In the genomic region with DNA sequence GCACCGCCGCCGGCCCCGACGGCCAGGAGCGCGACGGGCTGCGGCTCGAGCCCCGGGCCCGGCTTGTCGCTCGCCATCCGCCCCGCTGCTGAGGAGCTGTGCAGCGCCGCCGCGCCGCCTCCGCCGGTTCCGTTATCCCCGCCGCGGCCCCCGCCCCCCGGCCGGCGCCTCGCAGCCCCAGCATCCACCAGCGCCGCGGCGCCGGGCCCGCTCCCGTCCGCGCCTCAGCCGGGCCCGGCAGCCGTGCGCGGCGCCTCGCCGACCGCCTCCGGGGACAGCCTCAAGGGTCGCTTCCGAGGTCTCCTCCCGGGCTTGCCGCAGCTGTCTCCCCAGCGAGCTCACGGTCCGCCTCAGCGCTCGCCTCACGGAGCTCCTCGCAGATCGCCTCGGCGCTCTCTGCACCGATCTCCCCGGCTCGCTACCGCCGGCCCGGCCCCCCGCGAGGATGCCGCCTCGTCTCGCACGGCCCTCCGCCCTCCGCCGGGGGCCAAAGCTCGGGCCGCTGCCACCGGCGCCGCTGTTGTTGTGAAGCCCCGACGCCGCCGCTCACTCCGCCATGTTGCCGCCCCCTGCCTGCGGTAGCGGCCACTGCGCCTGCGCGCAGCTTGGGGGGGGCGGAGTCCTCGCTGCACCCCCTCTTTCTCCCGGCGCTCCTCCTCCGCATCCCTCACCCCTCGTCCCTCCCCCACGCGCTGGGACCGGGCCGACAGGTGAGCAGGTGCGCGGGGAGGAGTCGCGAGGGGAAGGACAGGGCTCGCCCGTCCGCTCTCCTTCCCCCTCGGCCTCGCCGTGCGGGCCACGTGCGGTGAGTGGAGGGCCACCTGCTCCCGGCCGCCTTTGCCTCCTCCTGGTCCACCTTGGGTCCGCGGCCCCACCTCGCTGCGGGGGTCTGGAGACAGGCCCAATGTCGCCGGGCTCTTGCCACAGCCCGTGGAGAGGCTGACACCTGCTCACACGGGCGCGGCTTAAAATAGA, we compare ENCODE assay signal across 8 mouse cellular contexts. TPM values are rescaled to one million over a fixed set of nuclear protein-coding genes. Genes with fewer than 3 reads are reported as not detected.
DNase-seq lines count a peak whose midpoint lies in the region; ATAC-seq and TF ChIP-seq lines count a peak whose summit lies in the region.

Nbea (minus strand) TSS at position 543 of the 975 bp plus-strand sequence.

- peak within 1 kb of the TSS; percentile 76 for H3K4me2 ChIP-seq in forebrain, postnatal 0 days (ENCODE audit: low read depth)
- H3K4me2 ChIP-seq in liver, embryonic 15.5 days: peak within 1 kb of the TSS; percentile 85

- WGBS in forebrain, postnatal 0 days: 2% methylated on average over 116 of the region's 131 CpGs
- WGBS in liver, embryonic 15.5 days (ENCODE audit: insufficient replicate concordance): under 1% methylated on average over 129 of the region's 131 CpGs

- intact Hi-C loops in heart, postnatal 14 days (cut with DNase I): loop anchor here (5.0 kb wide), 2 partner anchors 86 to 101 kb away; no protein-coding TSS in a partner anchor

- TF ChIP-seq CTCF in forebrain, postnatal 0 days (IDR thresholded peaks at IDR 0.05; ENCODE audit: low read depth): peak; percentile 73

- DNase-seq in ES-E14 (ENCODE audit: low read depth, low spot score): no peak
- peak; percentile 94 to 96 for DNase-seq in cerebellum, adult 18-20 months
- DNase-seq in forebrain, postnatal 0 days: peak; percentile 95
- DNase-seq in heart, postnatal 14 days: peak; percentile 92
- peak; percentile 88 for DNase-seq in layer of hippocampus, adult 11-12 months (ENCODE audit: low spot score)
- peak; percentile 71 for DNase-seq in ovary, adult 18-20 months (ENCODE audit: low spot score)
- peak; percentile 44 for DNase-seq in thymus, postnatal 14 days

- H3K27me3 ChIP-seq in forebrain, postnatal 0 days (ENCODE audit: insufficient read depth, low read length): no peaks in the 10 kb centered on the region
- H3K27me3 ChIP-seq in liver, embryonic 15.5 days: peaks cover 42% of the 10 kb centered on the region

- H3K4me1 ChIP-seq in ES-E14 (ENCODE audit: control insufficient read depth in 2 of 2, insufficient read depth in 2 of 2, low read length in 2 of 2, poor library complexity in 1 of 2): no peaks in the 10 kb centered on the region
- no peaks in the 10 kb centered on the region; the same call in 1 of the 2 replicates for H3K4me1 ChIP-seq in forebrain, postnatal 0 days (ENCODE audit: insufficient read depth)
- 0 out of 2 replicates have a peak, but pooled peaks cover 14% of the 10 kb centered on the region for H3K4me1 ChIP-seq in liver, embryonic 15.5 days (replicated peaks)

- H3K27ac ChIP-seq in ES-E14 (ENCODE audit: insufficient read depth, low read depth, low read length, poor library complexity, severe bottlenecking): no peak within 1 kb of the TSS
- peak within 1 kb of the TSS; percentile 99 for H3K27ac ChIP-seq in forebrain, postnatal 0 days (ENCODE audit: low read depth, low read length)
- H3K27ac ChIP-seq in liver, embryonic 15.5 days (replicated peaks): no peak within 1 kb of the TSS

- peak within 1 kb of the TSS; percentile 80 for H3K9ac ChIP-seq in ES-E14 (ENCODE audit: insufficient read depth, low read depth, low read length, poor library complexity, severe bottlenecking)
- peak within 1 kb of the TSS; percentile 97 for H3K9ac ChIP-seq in forebrain, postnatal 0 days
- peak within 1 kb of the TSS; percentile 59 for H3K9ac ChIP-seq in liver, embryonic 15.5 days

- H3K4me3 ChIP-seq in ES-E14 (ENCODE audit: insufficient read depth in 1 of 2, low read depth in 1 of 2, low read length in 2 of 2, poor library complexity in 1 of 2, severe bottlenecking in 1 of 2): peak within 1 kb of the TSS; percentile 70 to 75
- peak within 1 kb of the TSS; percentile 99 for H3K4me3 ChIP-seq in forebrain, postnatal 0 days (ENCODE audit: low read depth, low read length)
- H3K4me3 ChIP-seq in liver, embryonic 15.5 days (replicated peaks): peak within 1 kb of the TSS; percentile 73

- no peaks in the 10 kb centered on the region for H3K9me3 ChIP-seq in ES-E14 (ENCODE audit: control insufficient read depth, insufficient read depth, low read depth, low read length)
- no peaks in the 10 kb centered on the region for H3K9me3 ChIP-seq in forebrain, postnatal 0 days (ENCODE audit: low read length)
- no peaks in the 10 kb centered on the region for H3K9me3 ChIP-seq in liver, embryonic 15.5 days (replicated peaks)

- ATAC-seq in forebrain, postnatal 0 days: peak; percentile 85
- peak; percentile 76 for ATAC-seq in liver, embryonic 15.5 days (ENCODE audit: insufficient read depth)

- in situ Hi-C loops in ES-E14 (cut with MboI; ENCODE audit: low sequenced_read_pairs in 2 of 2, unreplicated experiment in 2 of 2): no loop called here

- no peaks in the 10 kb centered on the region for H3K36me3 ChIP-seq in ES-E14 (ENCODE audit: control insufficient read depth, insufficient read depth, low read length, poor library complexity, severe bottlenecking)
- H3K36me3 ChIP-seq in forebrain, postnatal 0 days (ENCODE audit: insufficient read depth): no peaks in the 10 kb centered on the region
- H3K36me3 ChIP-seq in liver, embryonic 15.5 days (replicated peaks): no peaks in the 10 kb centered on the region

TF ChIP-seq in ES-E14, 5 proteins besides CTCF, POLR2A, EP300 and RAD21:
- no peak for TF ChIP-seq CHD2 (IDR thresholded peaks at IDR 0.05; ENCODE audit: low read depth, low read length)
- no peak for TF ChIP-seq ZC3H11A (IDR thresholded peaks at IDR 0.05; ENCODE audit: borderline replicate concordance, low read depth, low read length)
- TF ChIP-seq ZNF384 (IDR thresholded peaks at IDR 0.05; ENCODE audit: low read depth, low read length): no peak
- no peak for TF ChIP-seq HCFC1 (IDR thresholded peaks at IDR 0.05; ENCODE audit: borderline replicate concordance, insufficient read depth, low read length)
- no peak for TF ChIP-seq MAFK (IDR thresholded peaks at IDR 0.05; ENCODE audit: insufficient read depth, low read depth, low read length)

RNA-seq across cellular contexts. Expression of gene Nbea, which starts in this region (rescaled TPM):
- total RNA-seq in ES-E14 (2012; rRNA removed): 9.0 and 9.1 TPM in 2 replicates
- total RNA-seq in forebrain, postnatal 0 days (2014; rRNA removed): 169 and 198 TPM in 2 replicates
- polyA plus RNA-seq in forebrain, postnatal 0 days (2015; fragmentation: Nextera tagmentation; extraction: Ambion mirVana): 34.4 and 42.3 TPM in 2 replicates
- 10 to 100 TPM; 18.5 to 19.9 TPM for total RNA-seq in heart, postnatal 14 days (2021)
- polyA plus RNA-seq in liver, embryonic 15.5 days (2015; fragmentation: Nextera tagmentation; extraction: Ambion mirVana): 0.62 and 0.67 TPM in 2 replicates

Comparison
In these comparisons a context has a peak if more than half of its experiments do, and no peak if none do; other contexts are left out.
1. RNA of gene Nbea (polyA plus RNA-seq): 34.4 to 42.3 TPM in forebrain, postnatal 0 days; 0.62 to 0.67 TPM in liver, embryonic 15.5 days; every median in the first group is over 10 times any median in the second.
2. Peak in ATAC-seq, H3K4me3 ChIP-seq, H3K9ac ChIP-seq and H3K4me2 ChIP-seq in liver, embryonic 15.5 days; RNA of the gene not detected or under 1 TPM.
3. Peak in every context shown above with its lines, with median percentiles within 50 percentile points of each other: H3K4me3 ChIP-seq and H3K9ac ChIP-seq.